Mouse (Mus musculus): ENCODE measurements around the gene Kdm4d.

DNA sequence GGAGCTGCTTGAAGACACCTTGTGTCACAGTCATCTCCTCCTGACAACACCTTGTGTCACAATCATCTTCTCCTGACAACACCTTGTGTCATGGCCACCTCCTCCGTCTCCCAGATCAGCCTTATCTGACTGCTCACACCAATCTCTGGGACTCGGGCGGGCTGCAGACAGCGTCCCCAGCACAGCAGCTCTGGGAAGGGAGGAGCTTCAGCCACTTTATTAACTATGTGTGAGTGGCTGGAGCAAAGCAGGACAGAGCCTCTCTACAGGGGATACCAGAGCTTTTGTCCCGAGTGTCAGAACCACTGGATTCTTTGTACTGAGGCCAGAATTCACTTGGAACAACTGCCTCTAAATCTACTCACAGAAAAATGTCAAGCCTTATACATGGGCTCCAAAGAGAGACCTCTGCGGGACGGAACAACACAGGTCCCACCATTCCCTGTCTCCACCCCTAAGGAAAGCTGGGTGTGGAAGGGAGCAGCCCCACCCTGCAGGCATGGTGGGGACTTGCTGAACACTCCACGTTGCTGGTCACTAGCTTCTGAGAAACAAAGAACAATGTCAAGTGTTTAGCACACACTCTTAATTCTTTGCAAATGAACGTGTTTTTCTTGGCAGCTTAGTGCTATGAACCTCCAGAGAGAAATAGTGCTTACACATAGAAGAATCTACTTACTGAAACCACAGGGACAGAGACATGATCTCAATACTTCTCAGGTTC lies 43.9 kb upstream of the Kdm4d start:
- TF ChIP-seq ZNF384 (IDR thresholded peaks at IDR 0.05; ENCODE audit: low read depth, low read length) (no peak), HCFC1 (IDR thresholded peaks at IDR 0.05; ENCODE audit: borderline replicate concordance, insufficient read depth, low read length) (no peak), MAFK (IDR thresholded peaks at IDR 0.05; ENCODE audit: insufficient read depth, low read depth, low read length) (no peak), CHD2 (IDR thresholded peaks at IDR 0.05; ENCODE audit: low read depth, low read length) (no peak), ZC3H11A (IDR thresholded peaks at IDR 0.05; ENCODE audit: borderline replicate concordance, low read depth, low read length) (no peak)
